Mouse (Mus musculus) kidney, adult 2 months (tissue): ENCODE data around the gene Fhl2.

Experiments used
- CTCF ChIP-seq: fragments of 200-500 bp; conservative IDR thresholded peaks from 2 replicates; pipeline ENCODE4 v1.5.1; 2011; ENCODE audit warnings: low read depth, mild to moderate bottlenecking, control low read depth, low read length, moderate library complexity, mixed read lengths; ENCODE audit not compliant: insufficient read depth, insufficient read length
- POLR2A ChIP-seq: fragments of 200-500 bp; IDR thresholded peaks from one replicate; pipeline ENCODE4 v1.6.1; 2011; ENCODE audit warnings: low read depth, low read length, control low read depth

- TF ChIP-seq POLR2A (no peak), CTCF (no peak)
These were observed 10.4 kb downstream of the Fhl2 start for GRCm38 (mm10) chr1:43186334-43186733.
